Mouse (Mus musculus): ENCODE measurements around the gene Cox4i1.
A peak's percentile ranks its signal among the peaks of the same experiment; 100 is the strongest.
"Not testable (repeated sequence)": the region's sequence is repeated elsewhere in the genome, so short reads cannot be mapped to it uniquely, and the experiment has no call there.

Gene Cox4i1

GRCm38 (mm10) chr8:120664566-120664965, 3.5 kb upstream of the Cox4i1 start:
- no peak for DNase-seq (ENCODE audit: low spot score)

DNA sequence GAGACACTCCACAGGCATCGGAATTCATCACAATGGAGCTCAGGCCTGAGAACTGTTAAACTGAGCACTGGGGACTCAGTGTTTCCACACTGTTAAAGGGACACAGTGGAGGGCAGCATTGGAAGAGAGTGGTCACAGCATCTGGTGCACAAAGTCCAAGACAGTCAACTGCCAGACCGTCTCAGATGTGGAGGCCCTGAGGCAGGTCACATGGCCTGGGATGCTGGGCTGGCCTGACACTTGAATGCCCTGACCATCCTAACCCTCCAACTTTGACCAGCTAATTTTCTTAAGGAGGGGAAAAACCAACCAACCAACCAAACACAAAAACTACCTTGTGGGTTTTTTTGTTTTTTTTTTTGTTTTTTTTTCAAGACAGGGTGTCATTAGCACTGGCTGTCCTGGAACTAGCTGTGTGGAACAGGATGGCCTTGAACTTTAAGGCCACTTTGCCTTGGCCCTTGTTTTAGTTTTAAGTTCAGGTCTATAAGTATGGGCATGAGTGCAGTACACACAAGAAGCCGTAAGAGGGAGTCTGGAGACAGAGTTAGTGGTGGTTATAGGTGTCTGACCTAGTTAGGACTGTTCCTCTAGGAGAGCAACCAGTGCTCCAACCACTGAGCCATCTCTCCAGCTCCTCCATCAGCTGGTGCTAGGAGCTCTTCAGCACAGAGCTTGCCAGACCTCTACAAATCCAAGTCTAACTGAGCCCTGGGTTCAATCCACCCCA, 2.1 kb upstream of the Cox4i1 start:
- peak; percentile 26 for DNase-seq (ENCODE audit: low spot score)

DNA sequence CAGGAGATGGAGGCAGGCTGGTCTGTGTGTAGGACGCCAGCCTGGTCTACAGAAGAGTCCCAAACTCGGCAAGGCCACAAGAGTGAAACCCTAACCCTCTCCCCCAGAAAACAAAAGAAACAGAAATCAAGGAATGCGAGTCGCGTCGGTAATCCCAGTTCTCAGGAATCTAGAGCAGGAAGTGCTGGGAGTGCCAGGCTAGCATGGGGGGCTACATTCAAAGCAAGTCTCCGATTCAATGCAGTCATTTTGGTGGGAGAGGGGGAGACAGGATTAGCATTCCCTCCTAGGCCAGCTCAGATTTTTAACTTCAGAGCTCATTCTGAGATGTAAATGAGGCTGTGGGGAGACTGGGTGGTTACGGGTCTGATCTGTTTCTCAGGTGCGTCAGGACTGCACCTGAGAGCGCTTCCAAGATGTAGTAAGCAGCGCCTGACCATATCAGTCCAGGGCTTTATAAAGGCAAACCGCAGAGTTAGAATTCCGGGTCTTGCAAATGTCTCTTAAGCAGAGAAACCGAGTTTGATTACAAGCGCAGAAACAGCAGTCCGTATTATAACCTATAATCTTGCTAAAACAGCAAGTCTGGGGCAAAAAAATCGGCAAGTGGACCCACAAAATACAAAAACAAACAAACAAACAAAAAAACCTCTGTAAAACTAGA, 1.1 kb upstream of the Cox4i1 start:
- peak; percentile 8 for DNase-seq (ENCODE audit: low spot score)

- DNase-seq (ENCODE audit: low spot score) = no peak
Measured at GRCm38 (mm10) chr8:120668374-120668905, 418 bp downstream of the Cox4i1 start, which contains the start of gene Emc8. Gene Emc8 (minus strand): TSS chr8:120668573.

DNA sequence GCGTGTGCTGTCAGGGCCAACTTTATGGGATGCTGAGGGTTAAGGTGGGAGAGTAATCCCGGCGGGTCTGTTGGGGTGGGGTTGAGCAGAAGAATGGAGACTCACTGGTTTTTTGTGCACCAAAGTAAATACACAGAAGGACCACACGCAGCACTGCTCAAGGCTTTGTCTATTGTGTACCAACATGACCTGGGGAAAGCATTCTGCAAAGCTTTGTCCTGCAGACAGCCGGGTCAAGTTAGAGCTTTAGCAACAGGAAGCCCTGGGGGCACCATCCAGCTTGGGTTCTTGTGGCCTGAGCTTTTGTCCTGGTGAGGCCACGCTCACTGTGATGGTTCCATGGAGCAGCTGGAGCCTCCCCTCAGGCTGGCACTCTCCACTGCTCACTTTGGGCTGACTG, 3.8 kb downstream of the Cox4i1 start:
- DNase-seq (ENCODE audit: low spot score) = no peak

DNA sequence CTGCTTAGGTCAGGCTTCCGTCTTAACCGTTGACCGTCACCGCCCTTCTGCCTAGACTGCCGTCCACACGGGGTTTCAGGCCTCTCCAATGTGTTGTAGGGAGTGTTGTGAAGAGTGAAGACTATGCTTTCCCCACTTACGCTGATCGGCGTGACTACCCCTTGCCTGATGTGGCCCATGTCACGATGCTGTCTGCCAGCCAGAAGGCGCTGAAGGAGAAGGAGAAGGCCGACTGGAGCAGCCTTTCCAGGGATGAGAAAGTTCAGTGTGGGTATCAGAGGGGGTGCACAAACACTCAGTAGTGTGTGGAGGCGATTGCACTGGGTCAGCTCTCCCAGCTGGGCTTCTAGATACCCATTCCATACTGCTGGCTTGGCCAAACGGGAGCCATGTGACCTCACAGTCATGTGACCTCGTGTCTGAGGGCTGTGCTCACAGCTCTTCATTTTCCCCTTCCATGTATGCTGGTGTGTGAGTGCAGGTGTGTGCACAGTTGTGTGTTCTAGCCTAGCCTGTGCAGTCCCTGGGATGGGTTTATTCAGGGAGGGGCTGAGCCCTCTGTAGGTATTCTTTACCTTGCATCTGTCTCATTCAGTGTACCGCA, 4.7 kb downstream of the Cox4i1 start:
- no peak for DNase-seq (ENCODE audit: low spot score)

GRCm38 (mm10) chr8:120673298-120673697, 5.3 kb downstream of the Cox4i1 start:
- DNase-seq (ENCODE audit: low spot score) = no peak

GRCm38 (mm10) chr8:120675718-120676117, 7.7 kb downstream of the Cox4i1 start:
- DNase-seq (ENCODE audit: low spot score) = no peak

DNA sequence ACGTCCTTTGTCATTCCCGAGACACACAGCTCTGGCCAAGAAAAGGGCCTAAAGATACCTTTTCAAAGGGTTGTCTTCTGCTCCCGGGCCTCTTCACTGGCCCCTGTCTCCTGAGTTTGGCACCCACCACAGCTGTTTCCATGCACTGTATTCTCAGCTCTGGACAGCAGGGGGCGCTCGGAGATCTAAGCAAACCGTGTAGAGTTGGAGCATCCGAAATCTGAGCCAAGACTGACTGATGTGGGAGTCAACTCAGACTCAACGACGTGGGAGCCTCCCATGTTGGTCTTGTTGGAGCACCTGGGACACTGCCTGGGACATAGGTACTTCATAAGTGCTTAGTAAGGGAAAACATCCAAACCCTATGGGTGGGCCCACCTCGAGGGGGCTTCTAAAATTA, 10.4 kb downstream of the Cox4i1 start:
- peak; percentile 75 for DNase-seq (ENCODE audit: low spot score)

DNA sequence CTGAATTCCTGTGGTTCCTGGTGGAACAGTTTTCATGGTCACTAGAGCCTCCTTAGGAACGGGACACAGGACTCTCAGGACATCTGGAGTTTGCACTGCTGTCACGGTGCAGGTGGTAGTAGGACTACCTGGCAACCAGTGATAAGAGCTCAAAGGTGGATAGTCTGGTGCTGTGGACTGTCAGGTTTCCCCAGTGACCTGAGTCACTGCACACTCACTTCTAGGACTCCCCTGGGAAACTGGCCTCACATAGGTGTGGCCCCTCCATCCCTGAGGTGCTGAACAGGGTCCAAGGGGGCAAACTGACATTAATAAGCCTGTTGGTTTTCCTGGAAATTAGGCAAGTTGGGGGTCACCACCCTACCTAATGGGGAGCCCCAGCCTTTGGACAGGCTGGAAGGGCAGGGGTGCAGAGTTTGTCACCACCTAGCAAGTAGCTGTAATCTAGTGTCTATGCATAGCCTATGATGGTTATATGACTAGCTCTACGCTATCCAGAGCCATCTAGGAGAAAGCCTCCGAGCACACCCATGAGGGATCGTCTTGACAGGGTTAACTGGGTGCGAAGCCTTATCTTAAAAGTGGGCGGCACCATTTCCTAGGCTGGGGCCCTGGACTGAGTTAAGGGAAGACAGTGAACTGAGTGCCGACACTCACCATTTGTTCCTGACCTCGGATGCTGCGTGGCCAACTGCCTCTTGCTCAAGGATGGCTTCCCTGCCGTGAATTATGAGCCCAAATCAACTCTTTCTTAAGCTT, 11.8 kb downstream of the Cox4i1 start:
- DNase-seq (ENCODE audit: low spot score) = no peak

DNA sequence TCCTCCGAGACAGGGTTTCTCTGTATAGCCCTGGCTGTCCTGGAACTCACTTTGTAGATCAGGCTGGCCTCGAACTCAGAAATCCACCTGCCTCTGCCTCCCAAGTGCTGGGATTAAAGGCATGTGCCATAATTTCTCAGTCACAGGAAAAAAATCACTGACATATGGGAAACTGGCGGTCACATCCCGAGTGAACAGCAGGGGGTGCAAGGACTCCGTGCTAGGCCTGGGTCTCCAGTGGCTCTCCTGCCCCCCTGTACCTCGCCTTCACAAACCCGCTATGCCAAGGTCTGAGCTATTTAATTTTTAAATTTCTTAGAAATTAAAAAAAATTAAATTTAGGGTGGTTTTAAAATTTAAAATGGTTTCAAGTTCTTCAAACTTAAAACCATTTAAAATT, 12.4 kb downstream of the Cox4i1 start:
- DNase-seq (ENCODE audit: low spot score) = not testable (repeated sequence)

DNA sequence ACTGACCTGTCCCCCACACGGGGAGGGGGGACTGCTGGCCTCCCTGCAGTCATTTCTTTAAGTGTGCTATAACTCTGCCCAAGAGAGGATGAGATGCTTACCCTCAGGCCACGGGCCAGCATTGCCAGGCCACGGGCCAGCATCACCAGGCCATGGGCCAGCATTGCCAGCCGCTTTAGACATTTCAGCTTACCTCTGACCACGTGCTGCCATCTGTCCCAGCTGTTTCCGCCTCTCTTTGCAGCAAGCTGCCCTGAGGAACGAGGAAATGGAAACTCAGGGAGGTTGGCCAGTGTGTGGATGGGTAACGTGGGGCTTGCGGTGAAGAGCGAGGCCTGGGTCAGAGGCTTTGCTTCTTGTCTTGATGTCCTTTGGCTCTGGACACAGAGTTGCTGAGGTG, 13.1 kb downstream of the Cox4i1 start:
- no peak for DNase-seq (ENCODE audit: low spot score)

GRCm38 (mm10) chr8:120683602-120684001, 15.6 kb downstream of the Cox4i1 start:
- no peak for DNase-seq (ENCODE audit: low spot score)

DNA sequence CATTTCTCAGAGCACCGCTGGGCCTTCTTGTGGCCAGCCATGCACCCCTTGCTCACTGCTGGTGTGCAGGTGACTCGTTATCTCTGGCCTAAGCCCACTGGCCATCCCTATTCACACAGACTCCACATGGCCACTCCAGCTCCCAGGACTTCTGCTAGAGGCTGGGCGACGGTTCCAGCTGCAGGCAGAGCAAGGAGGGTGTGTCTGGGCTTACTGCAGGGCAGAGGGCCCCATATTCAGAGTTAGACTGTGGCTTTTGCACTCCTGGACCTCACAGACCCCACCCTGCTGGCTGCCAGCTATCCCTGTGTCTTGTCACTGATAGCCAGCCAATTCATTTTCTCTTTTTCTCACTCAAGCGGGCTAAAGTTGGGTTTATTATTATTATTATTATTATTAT, 16.1 kb downstream of the Cox4i1 start:
- DNase-seq (ENCODE audit: low spot score) = no peak

DNA sequence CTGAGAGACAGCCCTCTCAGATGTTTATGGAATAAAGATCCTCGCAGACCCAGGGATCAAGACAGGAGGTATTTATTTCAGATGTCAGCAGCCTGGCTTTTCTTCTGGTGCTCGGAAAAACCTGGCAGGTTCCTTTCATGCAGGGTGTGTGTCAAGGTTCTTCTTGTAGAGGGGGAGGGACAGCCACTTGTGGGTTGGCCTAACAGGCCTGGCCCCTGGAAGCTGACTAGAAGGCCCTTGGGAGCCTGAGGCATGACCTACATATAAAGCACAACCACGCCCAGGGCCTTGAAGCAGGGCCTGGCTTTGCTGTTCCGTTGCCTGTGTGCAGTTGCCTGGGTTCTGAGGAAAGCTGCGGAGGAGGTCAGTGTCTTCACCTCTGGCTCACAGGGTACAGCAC, 17.1 kb downstream of the Cox4i1 start:
- no peak for DNase-seq (ENCODE audit: low spot score)

GRCm38 (mm10) chr8:120685591-120685990, 17.6 kb downstream of the Cox4i1 start:
- no peak for DNase-seq (ENCODE audit: low spot score)

DNA sequence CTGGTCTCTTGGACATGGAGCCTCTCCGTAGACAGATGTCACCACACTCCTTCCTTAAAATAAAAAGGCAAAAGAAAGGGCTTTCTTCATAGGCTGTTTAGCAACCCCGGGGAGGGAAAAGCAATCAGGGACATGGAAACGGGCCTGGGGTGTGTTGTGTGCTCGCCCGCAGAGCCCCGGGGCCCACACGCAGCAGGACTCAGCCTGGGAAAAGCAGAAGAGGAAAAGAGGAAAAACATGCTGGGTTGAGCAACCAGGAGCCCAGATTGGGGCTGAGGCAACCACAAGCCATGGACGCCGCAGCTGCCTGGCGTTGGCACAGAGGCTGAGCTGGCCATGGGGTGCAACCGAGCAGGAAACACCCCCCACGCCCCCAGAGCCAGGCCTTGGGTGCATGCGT, 18.0 kb downstream of the Cox4i1 start:
- DNase-seq (ENCODE audit: low spot score) = no peak

DNA sequence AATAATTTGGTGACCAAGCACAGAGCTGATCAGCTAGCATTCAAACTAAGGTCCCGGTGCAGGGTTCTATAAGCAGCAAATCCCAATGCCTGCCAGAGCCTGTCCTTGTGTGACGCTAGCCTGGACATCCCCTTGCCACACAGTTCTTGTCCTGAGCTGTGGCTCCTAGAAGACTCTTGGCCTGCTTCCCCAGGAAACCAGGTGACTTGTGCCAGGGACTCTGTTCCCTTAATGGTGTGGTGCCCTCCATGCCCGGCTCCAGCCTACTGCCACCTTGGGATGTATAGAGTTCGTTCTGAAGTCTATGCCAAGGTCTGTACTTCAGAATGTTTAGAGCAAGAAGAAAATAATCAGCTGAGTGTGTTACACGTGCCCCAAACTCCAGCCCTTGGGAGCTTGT, 18.6 kb downstream of the Cox4i1 start:
- DNase-seq (ENCODE audit: low spot score) = no peak

DNA sequence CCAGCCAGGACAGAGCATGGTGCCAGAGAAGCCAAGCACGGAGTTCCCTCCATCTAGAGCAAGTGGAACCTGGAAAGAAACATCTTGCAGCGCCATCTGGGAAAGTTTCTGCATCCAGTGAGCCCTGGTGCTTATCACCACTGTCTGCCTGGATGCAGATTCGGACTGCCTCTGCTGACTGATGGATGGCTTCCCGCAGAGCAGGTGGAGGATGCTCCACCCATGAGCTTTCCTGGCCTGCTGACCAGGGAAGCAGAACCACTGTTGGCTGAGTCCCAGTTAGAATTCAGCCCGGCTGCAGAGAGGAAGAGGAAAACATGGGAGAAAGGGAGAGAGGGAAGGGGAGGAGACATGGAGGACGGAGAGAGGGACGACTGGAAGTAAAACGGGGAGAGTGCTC, 19.8 kb downstream of the Cox4i1 start:
- no peak for DNase-seq (ENCODE audit: low spot score)

DNA sequence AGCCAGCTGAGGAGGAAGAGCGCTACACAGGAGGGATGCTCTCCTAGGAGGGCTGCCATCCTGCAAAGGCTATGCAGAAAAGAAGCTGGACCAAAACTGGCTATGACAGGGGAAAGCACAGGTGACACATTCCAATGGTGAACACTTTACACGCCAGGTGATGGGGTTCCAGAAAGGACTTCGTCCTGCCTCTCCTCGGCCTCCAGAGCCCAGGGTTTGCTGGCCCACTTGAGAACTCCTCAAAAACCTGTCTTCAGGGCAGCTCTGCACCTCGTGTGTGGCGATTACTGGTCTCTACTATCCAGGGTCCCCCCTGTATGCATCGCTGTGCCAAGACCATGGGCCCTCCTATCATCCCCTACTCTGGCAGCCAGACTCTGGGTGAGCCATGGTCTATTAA, 20.5 kb downstream of the Cox4i1 start:
- DNase-seq (ENCODE audit: low spot score) = no peak

DNA sequence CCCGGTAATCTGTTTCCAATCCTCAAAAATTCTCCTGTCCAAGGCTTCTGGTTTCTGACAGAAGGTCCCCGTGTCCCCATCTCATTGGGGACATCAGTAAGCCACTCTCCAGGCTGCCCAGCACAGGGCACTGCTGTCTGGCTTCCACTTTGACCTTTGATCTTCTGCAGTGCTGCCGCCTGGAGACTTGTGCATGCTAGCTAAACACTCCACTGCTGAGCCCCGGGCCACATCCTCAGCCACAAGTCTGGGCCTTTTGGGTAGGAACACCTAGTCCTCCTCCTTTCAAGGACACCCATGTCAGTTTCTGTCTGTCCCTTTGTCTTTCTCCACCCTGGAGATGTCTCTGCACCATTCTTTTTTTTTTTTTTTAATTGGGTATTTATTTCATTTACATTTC, 24.9 kb downstream of the Cox4i1 start:
- no peak for DNase-seq (ENCODE audit: low spot score)

- DNase-seq (ENCODE audit: low spot score) = no peak
Measured at GRCm38 (mm10) chr8:120693861-120694493, 26.0 kb downstream of the Cox4i1 start.

Measured in adipocyte (in vitro differentiated cells).